Mouse (Mus musculus) cerebellum, adult 2 months (tissue): Measurements from ENCODE around the gene Plcl2. TPM values are rescaled to one million over a fixed set of nuclear protein-coding genes. Genes with fewer than 3 reads are reported as not detected.
A peak's percentile ranks its signal among the peaks of the same experiment; 100 is the strongest.
"Not testable (repeated sequence)": the region's sequence is repeated elsewhere in the genome, so short reads cannot be mapped to it uniquely, and the experiment has no call there.

Experiments
- DNase-seq, 2 experiments: peaks; one replicate each; pipeline ENCODE4 v3.0.0; 2021
- H3K27ac ChIP-seq: fragments of 200-500 bp; 2 replicates; pipeline ENCODE4 v1.5.1; 2012; ENCODE audit warnings: low read length, control low read depth, inconsistent platforms; ENCODE audit not compliant: insufficient read depth
- H3K27me3 ChIP-seq: fragments of 200-500 bp; 2 replicates; pipeline ENCODE4 v1.6.1; 2012; ENCODE audit warnings: inconsistent platforms, mild to moderate bottlenecking, low read length, moderate library complexity; ENCODE audit not compliant: control insufficient read depth, insufficient read depth
- H3K4me1 ChIP-seq: fragments of 200-500 bp; 2 replicates; pipeline ENCODE4 v1.6.1; 2011; ENCODE audit warnings: low read length; ENCODE audit not compliant: control insufficient read depth, insufficient read depth
- H3K4me3 ChIP-seq: fragments of 200-500 bp; replicated peaks from 2 replicates; pipeline ENCODE3; 2011; ENCODE audit warnings: mild to moderate bottlenecking, low read depth, low read length, control low read depth; ENCODE audit not compliant: insufficient read depth
- CTCF ChIP-seq: fragments of 200-500 bp; IDR thresholded peaks from 2 replicates; pipeline ENCODE4 v1.5.1; 2011; ENCODE audit warnings: low read depth, mild to moderate bottlenecking, control low read depth, low read length, moderate library complexity, borderline replicate concordance; ENCODE audit not compliant: insufficient read depth
- POLR2A ChIP-seq: fragments of 200-500 bp; IDR thresholded peaks from 2 replicates; pipeline ENCODE4 v1.6.1; 2011; ENCODE audit warnings: low read length, control low read depth, borderline replicate concordance; ENCODE audit not compliant: insufficient read depth
- WGBS: fragments of 180-500 bp; shearing (Covaris S2); methylation state at CpG from one replicate; pipeline ENCODE4 v1.1.7; 2018; 5-methylcytosine and 5-hydroxymethylcytosine counted together
- polyA plus RNA-seq: library from polyadenylated mRNA; depleted of rRNA; stranded (reverse); fragments of >200 nt; gene quantifications from 2 replicates; pipeline ENCODE4 v1.2.3, GENCODE M21; 2012

Gene Plcl2
- polyA plus RNA-seq, 1 experiment = 26.5 TPM

DNA sequence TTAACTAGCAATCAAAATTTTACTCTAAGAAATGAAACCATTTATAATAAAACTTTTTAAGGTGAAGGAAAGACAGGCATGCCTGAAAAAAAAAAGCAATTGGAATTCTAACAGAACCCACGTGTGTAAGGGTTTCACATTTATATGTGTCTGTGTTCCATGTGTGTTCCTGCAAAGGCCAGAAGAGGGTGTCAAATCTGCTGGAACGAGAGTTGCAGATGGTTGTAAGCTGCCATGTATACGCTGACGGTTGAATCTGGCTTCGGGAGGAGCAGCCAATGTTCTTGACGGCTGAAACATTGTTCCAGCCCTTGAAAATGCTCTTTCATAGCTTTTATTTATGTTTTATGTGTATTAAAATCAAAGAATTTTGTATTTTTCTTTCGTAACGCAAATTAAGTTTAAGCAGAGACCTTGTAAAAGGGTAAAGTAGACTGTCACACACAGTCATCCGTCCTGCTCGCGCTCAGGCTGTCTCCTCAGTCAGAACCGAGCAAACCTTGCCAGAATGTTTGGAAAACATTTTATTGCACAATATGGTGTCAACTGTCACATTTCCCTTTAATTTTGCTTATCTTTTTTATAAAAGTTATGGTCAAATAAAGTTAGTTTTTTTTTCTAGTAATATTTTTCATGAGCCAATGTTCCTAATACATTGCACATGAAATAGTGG, 48.5 kb downstream of the Plcl2 start:
- Histone ChIP-seq H3K27me3 (no peaks in the 10 kb centered on the region), H3K27ac (no peak overlapping the region), H3K4me3 (no peak overlapping the region), H3K4me1 (no peaks in the 10 kb centered on the region; the same call in 1 of the 2 replicates)
- TF ChIP-seq POLR2A (no peak), CTCF (peak; percentile 2; the same call in 1 of the 2 replicates)
- WGBS = 72% methylated on average over 12 of the region's 12 CpGs
- DNase-seq = no peak

DNA sequence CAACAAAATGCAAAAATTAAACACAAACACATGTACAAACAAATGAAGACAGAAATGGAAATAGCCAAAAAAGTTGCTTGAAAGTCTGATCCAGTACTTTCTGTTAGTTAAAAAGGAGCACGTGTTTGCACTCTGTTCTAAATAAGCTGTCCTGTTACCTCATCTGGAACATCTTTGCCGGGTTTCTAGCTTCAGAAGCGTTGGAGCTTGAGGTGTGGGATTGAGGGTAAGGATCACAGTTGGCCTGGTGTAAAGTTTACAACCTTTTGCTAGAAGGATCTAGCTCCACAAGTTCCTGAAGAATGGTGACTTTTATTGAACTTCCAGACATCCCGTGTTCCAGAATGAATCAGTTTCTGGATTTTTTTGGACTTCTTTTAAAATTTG, 49.0 kb downstream of the Plcl2 start:
- 83% methylated on average over 4 of the region's 4 CpGs for WGBS
- no peak overlapping the region for H3K4me3 ChIP-seq
- no peak for DNase-seq
- no peak overlapping the region for H3K27ac ChIP-seq
- no peaks in the 10 kb centered on the region for H3K27me3 ChIP-seq
- no peaks in the 10 kb centered on the region; the same call in 1 of the 2 replicates for H3K4me1 ChIP-seq
- TF ChIP-seq CTCF = no peak
- TF ChIP-seq POLR2A = no peak

- peak in 1 of 2 experiments; percentile 49 for DNase-seq
- Histone ChIP-seq H3K4me1 (peaks cover 8% of the 10 kb centered on the region), H3K4me3 (no peak overlapping the region), H3K27ac (no peak overlapping the region), H3K27me3 (no peaks in the 10 kb centered on the region)
- no peak for TF ChIP-seq CTCF
- no peak for TF ChIP-seq POLR2A
- WGBS = 20% methylated on average over 8 of the region's 8 CpGs
Observed at GRCm38 (mm10) chr17:50565376-50566123, 56.3 kb downstream of the Plcl2 start.

- Histone ChIP-seq H3K27ac (no peak overlapping the region), H3K4me3 (no peak overlapping the region), H3K27me3 (no peaks in the 10 kb centered on the region), H3K4me1 (peaks cover 9% of the 10 kb centered on the region)
- WGBS = 85% methylated on average over 2 of the region's 2 CpGs
- no peak for DNase-seq
- TF ChIP-seq POLR2A = no peak
- TF ChIP-seq CTCF = no peak
Observed at GRCm38 (mm10) chr17:50568846-50569245, 59.6 kb downstream of the Plcl2 start.

DNA sequence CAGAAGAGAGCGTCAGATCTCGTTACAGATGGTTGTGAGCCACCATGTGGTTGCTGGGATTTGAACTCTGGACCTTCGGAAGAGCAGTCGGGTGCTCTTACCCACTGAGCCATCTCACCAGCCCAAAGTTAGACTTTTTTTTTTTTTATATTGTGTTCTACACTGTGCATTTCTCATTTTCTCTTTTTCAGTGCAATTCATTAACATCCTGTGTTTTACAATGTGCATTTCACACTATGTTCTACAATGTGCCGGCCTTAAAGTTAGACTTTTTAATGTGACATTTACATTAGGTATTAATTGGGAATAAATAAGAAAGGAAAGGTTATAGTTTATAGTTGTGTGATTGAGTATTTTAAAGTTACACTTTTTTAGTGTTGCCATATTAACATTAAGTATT, 61.0 kb downstream of the Plcl2 start:
- not testable (repeated sequence) for H3K4me3 ChIP-seq, H3K27me3 ChIP-seq, H3K27ac ChIP-seq, DNase-seq
- 95% methylated on average over 5 of the region's 5 CpGs for WGBS
- peaks cover 15% of the 10 kb centered on the region for H3K4me1 ChIP-seq

DNA sequence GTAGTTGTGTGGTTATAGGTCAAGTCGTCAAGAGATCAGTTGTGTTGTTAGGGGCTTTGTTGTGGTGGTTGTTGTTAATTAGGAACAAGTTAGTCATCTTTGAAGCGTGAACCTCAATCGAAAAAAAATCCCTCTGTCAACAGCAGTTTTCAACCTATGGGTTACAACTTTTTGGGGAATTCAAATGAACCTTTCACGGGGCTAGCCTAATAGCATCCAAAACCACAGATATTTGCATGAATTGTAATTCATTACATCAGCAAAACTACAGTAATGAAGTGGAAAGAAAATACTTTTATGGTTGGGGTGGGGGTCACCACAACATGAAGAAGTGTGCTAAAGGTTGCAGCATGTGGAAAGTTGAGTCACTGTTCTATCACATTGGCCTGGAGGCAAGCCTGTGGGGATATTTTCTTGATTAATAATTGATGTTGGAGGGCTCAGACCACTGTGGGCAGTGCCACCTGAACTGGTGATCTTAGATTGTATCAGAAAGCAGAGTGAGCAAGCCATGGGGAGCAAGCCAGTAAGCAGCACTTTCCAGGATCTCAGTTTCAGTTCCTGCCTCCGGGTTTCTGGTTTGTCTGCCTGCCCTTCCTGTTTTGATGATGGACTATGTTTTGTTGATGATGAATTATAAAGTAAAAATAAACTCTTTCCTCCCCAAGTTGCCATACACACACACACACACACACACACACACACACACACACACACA, 61.6 kb downstream of the Plcl2 start:
- Histone ChIP-seq H3K4me1 (peaks cover 10% of the 10 kb centered on the region), H3K27ac (no peak overlapping the region), H3K27me3 (no peaks in the 10 kb centered on the region), H3K4me3 (no peak overlapping the region)
- no peak for TF ChIP-seq POLR2A
- no peak for TF ChIP-seq CTCF
- WGBS = 80% methylated on average over 5 of the region's 5 CpGs
- DNase-seq = no peak

DNA sequence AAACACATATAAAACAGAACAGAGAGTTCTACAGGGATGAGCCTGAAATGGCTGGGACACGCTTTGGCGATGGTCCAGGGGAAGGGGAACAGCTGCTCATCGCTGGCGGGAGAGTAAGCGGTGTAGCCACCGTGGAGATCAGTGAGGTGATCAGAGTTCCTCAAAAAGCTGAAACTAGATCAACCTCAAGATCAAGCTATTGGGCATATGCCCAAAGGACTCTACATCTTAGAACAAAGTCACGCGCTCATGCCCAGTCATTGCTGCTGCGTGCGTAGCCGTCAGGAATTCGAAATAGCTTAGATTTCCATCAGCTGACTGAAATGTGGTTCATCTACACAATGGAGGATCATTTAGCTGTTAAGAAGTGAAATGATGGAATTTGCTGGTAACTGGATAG, 65.0 kb downstream of the Plcl2 start:
- H3K27me3 ChIP-seq = no peaks in the 10 kb centered on the region
- no peak overlapping the region for H3K4me3 ChIP-seq
- DNase-seq = peak in 1 of 2 experiments; percentile 42
- 45% methylated on average over 12 of the region's 12 CpGs for WGBS
- H3K4me1 ChIP-seq = peaks cover 7% of the 10 kb centered on the region
- no peak for TF ChIP-seq POLR2A
- TF ChIP-seq CTCF = no peak
- H3K27ac ChIP-seq = no peak overlapping the region

DNA sequence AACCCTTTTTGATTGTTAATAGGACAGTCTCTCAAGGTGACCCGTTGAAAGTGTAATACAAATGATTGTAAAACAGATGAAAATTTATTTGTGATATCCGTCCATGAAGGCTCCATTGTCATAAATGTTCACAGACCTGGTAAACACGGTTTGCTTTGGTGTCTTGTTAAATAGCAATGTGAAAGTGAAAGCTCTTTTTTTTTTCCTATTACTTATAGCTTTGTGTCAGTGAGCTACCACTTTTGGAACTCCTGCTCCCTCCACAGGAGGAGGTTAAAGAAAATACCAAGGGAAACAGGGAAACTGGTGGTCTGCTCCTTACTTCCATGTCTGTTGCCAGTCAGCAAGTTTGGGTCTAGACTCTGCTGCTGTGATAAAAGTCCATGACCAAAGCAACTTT, 71.2 kb downstream of the Plcl2 start:
- peaks cover 3% of the 10 kb centered on the region for H3K4me1 ChIP-seq
- no peak overlapping the region for H3K4me3 ChIP-seq
- WGBS = 92% methylated on average over 3 of the region's 3 CpGs
- no peak for DNase-seq
- TF ChIP-seq POLR2A (no peak), CTCF (no peak)
- H3K27ac ChIP-seq = no peak overlapping the region
- H3K27me3 ChIP-seq = no peaks in the 10 kb centered on the region
